Comparison of ENCODE assay signal across 20 mouse cellular contexts in the genomic region with DNA sequence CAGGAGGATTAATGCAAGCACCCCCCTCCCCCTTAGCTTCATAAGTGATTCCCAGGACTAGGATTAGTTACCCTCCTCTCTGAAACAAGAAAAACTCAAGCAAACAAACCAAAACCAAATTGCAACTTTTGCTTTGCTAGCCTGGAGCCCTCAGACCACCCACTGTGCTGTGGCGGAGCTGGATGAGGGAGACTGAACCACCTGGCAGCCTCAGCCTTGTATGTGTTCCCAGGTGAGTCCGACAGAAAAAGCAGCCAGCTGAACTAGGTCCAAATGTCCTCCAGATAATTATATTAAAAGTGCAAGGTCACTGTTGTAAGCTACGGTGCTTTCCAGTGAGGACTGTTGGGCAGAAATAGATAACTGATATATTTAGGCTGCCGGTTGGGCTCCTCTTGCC. TPM values are rescaled to one million over a fixed set of nuclear protein-coding genes. Genes with fewer than 3 reads are reported as not detected.
"Had no signal": no experiment of that assay in that cellular context is flagged by ENCODE, and none has a peak within 500 bp of the region (broad histone marks: within the 10 kb centered on the region; RNA-seq: fewer than 3 reads in every experiment).

No protein-coding gene starts in this region.

- H3K9ac ChIP-seq: lung, embryonic 14.5 days; midbrain, embryonic 12.5 days; neural tube, embryonic 13.5 days; neural tube, embryonic 15.5 days had no signal

- H3K36me3 ChIP-seq: midbrain, embryonic 10.5 days; midbrain, embryonic 12.5 days; neural tube, embryonic 13.5 days; neural tube, embryonic 15.5 days had no signal

- H3K4me1 ChIP-seq: midbrain, embryonic 10.5 days; midbrain, embryonic 12.5 days; neural tube, embryonic 13.5 days; neural tube, embryonic 15.5 days had no signal

- H3K4me3 ChIP-seq: midbrain, embryonic 10.5 days; midbrain, embryonic 12.5 days; myocyte; neural tube, embryonic 13.5 days; neural tube, embryonic 15.5 days had no signal

- H3K27ac ChIP-seq: midbrain, embryonic 10.5 days; midbrain, embryonic 12.5 days; neural tube, embryonic 13.5 days; neural tube, embryonic 15.5 days had no signal

- H3K27me3 ChIP-seq: midbrain, embryonic 12.5 days; neural tube, embryonic 13.5 days; neural tube, embryonic 15.5 days had no signal

- DNase-seq: lung, adult 18-20 months; lung, embryonic 14.5 days; lung, postnatal 10 days; lung, postnatal 4 days; midbrain, embryonic 14.5 days; retina, postnatal 1 day; right cerebral cortex, adult 18-20 months; right cerebral cortex, postnatal 25 days; right cerebral cortex, postnatal 4 days; spleen, adult 18-20 months; thymus, adult 18-20 months; thymus, postnatal 14 days; thymus, postnatal 36 days had no signal

RNA-seq across cellular contexts. Expression of a gene that starts 25.7 kb away (rescaled TPM):
- total RNA-seq: megakaryocyte, adult 5-6 weeks; megakaryocyte-erythroid progenitor cell, adult 5-6 weeks had no signal
- polyA plus RNA-seq: myocyte had no signal
